Mouse (Mus musculus) C2C12 (cell line): Measurements from ENCODE around the gene Tent4a.

Experiments
- CEBPB ChIP-seq: IDR thresholded peaks from one replicate; pipeline ENCODE4 v1.6.1; 2011; ENCODE audit warnings: low read depth, mild to moderate bottlenecking, control low read depth, moderate library complexity
- CTCF ChIP-seq: IDR thresholded peaks from one replicate; pipeline ENCODE4 v1.5.1; 2011; ENCODE audit not compliant: control insufficient read depth, insufficient read depth, insufficient read length
- FOSL1 ChIP-seq: IDR thresholded peaks from one replicate; pipeline ENCODE4 v1.8.0; 2011; ENCODE audit warnings: mild to moderate bottlenecking, low read length; ENCODE audit not compliant: poor library complexity, insufficient read depth, severe bottlenecking
- MAX ChIP-seq: IDR thresholded peaks from one replicate; pipeline ENCODE4 v1.6.1; 2011; ENCODE audit warnings: mild to moderate bottlenecking, control low read depth
- MYOD1 ChIP-seq: IDR thresholded peaks from one replicate; pipeline ENCODE4 v1.6.1; 2011; ENCODE audit warnings: low read depth; ENCODE audit not compliant: control insufficient read depth, insufficient read length
- USF1 ChIP-seq: IDR thresholded peaks from one replicate; pipeline ENCODE4 v1.6.1; 2011; ENCODE audit warnings: low read depth, mild to moderate bottlenecking, control low read depth, moderate library complexity

DNA sequence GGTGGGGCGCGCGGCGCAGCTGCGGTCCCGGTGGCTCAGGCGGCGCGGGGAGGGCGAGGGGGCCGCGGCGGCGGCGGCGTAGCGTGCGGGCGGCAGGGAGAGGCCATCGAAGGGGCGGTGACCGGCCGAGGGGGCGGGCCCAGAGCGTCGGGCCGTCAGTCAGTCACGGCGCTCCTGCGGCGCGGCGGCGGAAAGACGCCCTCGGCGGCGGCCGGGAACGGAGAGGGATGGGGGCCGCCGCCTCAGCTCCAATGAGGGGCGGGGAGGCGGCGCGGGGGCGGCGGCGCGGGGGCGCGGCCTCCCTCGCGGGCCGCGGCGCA, at the start of gene Tent4a:
- TF ChIP-seq CTCF, result no peak
- no peak for TF ChIP-seq USF1
- no peak for TF ChIP-seq MYOD1
- TF ChIP-seq MAX, result no peak
- no peak for TF ChIP-seq CEBPB
- no peak for TF ChIP-seq FOSL1
